Mouse (Mus musculus): ENCODE measurements around the gene Vmn1r155. TPM values are rescaled to one million over a fixed set of nuclear protein-coding genes. Genes with fewer than 3 reads are reported as not detected.
"Not testable (repeated sequence)": the region's sequence is repeated elsewhere in the genome, so short reads cannot be mapped to it uniquely, and the experiment has no call there.

Gene Vmn1r155
- polyA plus RNA-seq (2014; fragmentation: Nextera tagmentation; extraction: Ambion mirVana): not detected in 2 replicates

DNA sequence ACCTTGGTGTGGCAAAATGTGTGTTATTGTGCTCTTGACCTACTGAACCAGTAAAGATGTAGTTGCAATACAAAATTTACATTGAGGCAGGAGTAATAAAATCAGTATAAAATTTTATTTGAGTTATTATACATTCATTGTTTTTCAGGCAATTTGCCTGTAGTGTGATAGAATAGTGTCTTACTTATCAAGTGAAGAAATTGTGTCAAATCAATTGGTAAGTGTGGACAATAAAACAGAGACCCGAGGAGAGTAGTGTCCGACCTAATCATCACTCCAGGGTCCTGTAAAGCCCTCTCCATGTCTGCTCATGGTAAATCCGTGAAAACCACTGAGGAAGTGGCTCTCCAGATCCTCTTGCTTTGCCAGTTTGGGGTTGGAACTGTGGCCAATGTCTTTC, at the start of gene Vmn1r155:
Gene Vmn1r155, plus strand, starts transcription at position 301 of the 400 bp plus-strand sequence.
- H3K27me3 ChIP-seq (ENCODE audit: control insufficient read depth, insufficient read depth, low read length); H3K4me2 ChIP-seq (ENCODE audit: low read depth); H3K27ac ChIP-seq (ENCODE audit: low read depth, low read length); H3K4me3 ChIP-seq (ENCODE audit: low read depth, low read length); DNase-seq (ENCODE audit: low spot score); H3K4me1 ChIP-seq (ENCODE audit: control insufficient read depth, insufficient read depth, low read length); H3K36me3 ChIP-seq (ENCODE audit: control insufficient read depth, insufficient read depth, low read length); H3K9ac ChIP-seq (ENCODE audit: low read length); H3K9me3 ChIP-seq (ENCODE audit: control insufficient read depth, low read length); ATAC-seq (ENCODE audit: insufficient read depth, low FRiP score, low TSS enrichment): not testable (repeated sequence)
- no CpG with 5 or more reads among the region's 3 CpGs for WGBS

DNA sequence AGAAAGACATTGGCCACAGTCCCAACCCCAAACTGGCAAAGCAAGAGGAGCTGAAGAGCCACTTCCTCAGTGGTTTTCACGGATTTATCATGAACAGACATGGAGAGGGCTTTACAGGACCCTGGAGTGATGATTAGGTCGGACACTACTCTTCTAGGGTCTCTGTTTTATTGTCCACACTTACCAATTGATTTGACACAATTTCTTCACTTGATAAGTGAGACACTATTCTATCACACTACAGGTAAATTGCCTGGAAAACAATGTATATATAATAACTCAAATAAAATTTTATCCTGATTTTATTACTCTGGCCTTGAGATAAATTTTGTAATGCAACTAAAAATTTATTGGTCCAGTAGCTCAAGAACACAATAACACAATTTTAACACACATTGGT, 34.4 kb downstream of the Vmn1r155 start, which contains the start of gene Gm8693:
Gene Gm8693, minus strand, starts transcription at position 101 of the 400 bp plus-strand sequence.
- not testable (repeated sequence) for H3K9me3 ChIP-seq (ENCODE audit: control insufficient read depth, low read length); H3K9ac ChIP-seq (ENCODE audit: low read length); H3K4me1 ChIP-seq (ENCODE audit: control insufficient read depth, insufficient read depth, low read length); H3K27ac ChIP-seq (ENCODE audit: low read depth, low read length); H3K27me3 ChIP-seq (ENCODE audit: control insufficient read depth, insufficient read depth, low read length); DNase-seq (ENCODE audit: low spot score); ATAC-seq (ENCODE audit: insufficient read depth, low FRiP score, low TSS enrichment); H3K4me3 ChIP-seq (ENCODE audit: low read depth, low read length); H3K4me2 ChIP-seq (ENCODE audit: low read depth); H3K36me3 ChIP-seq (ENCODE audit: control insufficient read depth, insufficient read depth, low read length)
- WGBS: no CpG with 5 or more reads among the region's 2 CpGs

Other genes with a start within 250 kb of the Vmn1r155 start
- gene Vmn1r148, start 244.4 kb upstream of the Vmn1r155 start, polyA plus RNA-seq (2014; fragmentation: Nextera tagmentation; extraction: Ambion mirVana): not detected in 2 replicates
- gene Vmn1r149, start 219.8 kb upstream of the Vmn1r155 start, polyA plus RNA-seq (2014; fragmentation: Nextera tagmentation; extraction: Ambion mirVana): not detected in 2 replicates
- not detected in 2 replicates for gene Gm10665, start 193.9 kb upstream of the Vmn1r155 start, polyA plus RNA-seq (2014; fragmentation: Nextera tagmentation; extraction: Ambion mirVana)
- not detected in 2 replicates for gene Vmn1r151, start 158.3 kb upstream of the Vmn1r155 start, polyA plus RNA-seq (2014; fragmentation: Nextera tagmentation; extraction: Ambion mirVana)
- gene Vmn1r152, start 135.1 kb upstream of the Vmn1r155 start, polyA plus RNA-seq (2014; fragmentation: Nextera tagmentation; extraction: Ambion mirVana): not detected in 2 replicates
- gene Gm8677, start 123.1 kb upstream of the Vmn1r155 start, polyA plus RNA-seq (2014; fragmentation: Nextera tagmentation; extraction: Ambion mirVana): not detected in 2 replicates
- not detected in 2 replicates for gene Gm4201, start 92.7 kb upstream of the Vmn1r155 start, polyA plus RNA-seq (2014; fragmentation: Nextera tagmentation; extraction: Ambion mirVana)
- gene Gm4565, start 69.9 kb upstream of the Vmn1r155 start, polyA plus RNA-seq (2014; fragmentation: Nextera tagmentation; extraction: Ambion mirVana): not detected in 2 replicates
- gene Gm8693, start 34.3 kb downstream of the Vmn1r155 start, polyA plus RNA-seq (2014; fragmentation: Nextera tagmentation; extraction: Ambion mirVana): not detected in 2 replicates
- gene Gm4567, start 61.7 kb downstream of the Vmn1r155 start, polyA plus RNA-seq (2014; fragmentation: Nextera tagmentation; extraction: Ambion mirVana): not detected in 2 replicates
- not detected in 2 replicates for gene Vmn1r157, start 103.7 kb downstream of the Vmn1r155 start, polyA plus RNA-seq (2014; fragmentation: Nextera tagmentation; extraction: Ambion mirVana)
- not detected in 2 replicates for gene Vmn1r158, start 132.8 kb downstream of the Vmn1r155 start, polyA plus RNA-seq (2014; fragmentation: Nextera tagmentation; extraction: Ambion mirVana)
- not detected in 2 replicates for gene Vmn1r159, start 185.6 kb downstream of the Vmn1r155 start, polyA plus RNA-seq (2014; fragmentation: Nextera tagmentation; extraction: Ambion mirVana)
- not detected in 2 replicates for gene Vmn1r160, start 213.2 kb downstream of the Vmn1r155 start, polyA plus RNA-seq (2014; fragmentation: Nextera tagmentation; extraction: Ambion mirVana)

Measured in neural tube, embryonic 11.5 days (tissue).